Mouse (Mus musculus) heart, adult 2 months (tissue): ENCODE measurements at regions not wholly inside any gene's neighbourhood (a gene's known extent, or its start where the extent isn't known, plus 50 kb on each side); places are given as distances from the start of the nearest gene placed in this dataset.

ENCODE experiments used
- DNase-seq, 2 experiments: peaks; one replicate each; pipeline ENCODE4 v3.0.0; 2021
- H3K27ac ChIP-seq: fragments of 200-600 bp; 2 replicates; pipeline ENCODE4 v1.8.1; 2022
- H3K27me3 ChIP-seq: fragments of 200-500 bp; 2 replicates; pipeline ENCODE4 v1.6.1; 2012; ENCODE audit warnings: mild to moderate bottlenecking, low read length, inconsistent platforms, mixed read lengths; ENCODE audit not compliant: control insufficient read depth, insufficient read depth
- H3K36me3 ChIP-seq: fragments of 200-500 bp; 2 replicates; pipeline ENCODE4 v1.6.1; 2012; ENCODE audit warnings: low read length, inconsistent platforms; ENCODE audit not compliant: control insufficient read depth, insufficient read depth
- H3K4me1 ChIP-seq: fragments of 200-500 bp; 2 replicates; pipeline ENCODE4 v1.6.1; 2011; ENCODE audit warnings: low read length; ENCODE audit not compliant: control insufficient read depth, insufficient read depth
- H3K4me3 ChIP-seq: fragments of 200-600 bp; 2 replicates; pipeline ENCODE4 v1.8.1; 2022
- H3K79me2 ChIP-seq: fragments of 200-500 bp; replicated peaks from 2 replicates; pipeline ENCODE4 v1.6.1; 2012; ENCODE audit warnings: mild to moderate bottlenecking, inconsistent platforms, low read length, moderate library complexity, mixed read lengths; ENCODE audit not compliant: control insufficient read depth, insufficient read depth
- H3K9ac ChIP-seq: fragments of 200-500 bp; 2 replicates; pipeline ENCODE4 v1.6.1; 2012; ENCODE audit warnings: low read depth, mild to moderate bottlenecking, control low read depth, inconsistent platforms, low read length, mixed read lengths
- CTCF ChIP-seq: fragments of 200-600 bp; IDR thresholded peaks from 2 replicates; pipeline ENCODE4 v1.8.1; 2022; ENCODE audit warnings: antibody characterized with exemption, mild to moderate bottlenecking, moderate library complexity
- EP300 ChIP-seq: fragments of 200-500 bp; IDR thresholded peaks from 2 replicates; pipeline ENCODE4 v1.6.1; 2011; ENCODE audit warnings: low read depth, low read length, control low read depth; ENCODE audit not compliant: insufficient read depth
- POLR2A ChIP-seq: fragments of 200-500 bp; IDR thresholded peaks from 2 replicates; pipeline ENCODE4 v1.6.1; 2011; ENCODE audit warnings: mild to moderate bottlenecking, low read depth, low read length, control low read depth; ENCODE audit not compliant: insufficient read depth
- WGBS: fragments of 180-500 bp; shearing (Covaris S2); methylation state at CpG from one replicate; pipeline ENCODE4 v1.1.7; 2018; 5-methylcytosine and 5-hydroxymethylcytosine counted together
- intact Hi-C: fragments of 180-260 bp; cut with DNase I; formaldehyde crosslinking; loops from one replicate; pipeline ENCODE4 v1.15.1; 2025

GRCm38 (mm10) chr14:99381262-99382017, 82.9 kb downstream of the Klf5 start:
- Histone ChIP-seq H3K27ac (no peak overlapping the region), H3K36me3 (no peaks in the 10 kb centered on the region), H3K9ac (no peak overlapping the region), H3K4me3 (no peak overlapping the region), H3K79me2 (no peaks in the 10 kb centered on the region), H3K4me1 (no peaks in the 10 kb centered on the region), H3K27me3 (no peaks in the 10 kb centered on the region)
- intact Hi-C loops, result no loop called here
- 56% methylated on average over 10 of the region's 10 CpGs for WGBS
- TF ChIP-seq POLR2A, result no peak
- TF ChIP-seq CTCF, result no peak
- no peak for TF ChIP-seq EP300
- no peak for DNase-seq

GRCm38 (mm10) chr14:99382051-99382450, 83.6 kb downstream of the Klf5 start:
- DNase-seq, result no peak
- intact Hi-C loops, result no loop called here
- WGBS, result 72% methylated on average over 5 of the region's 5 CpGs
- Histone ChIP-seq H3K79me2 (no peaks in the 10 kb centered on the region), H3K27me3 (no peaks in the 10 kb centered on the region), H3K9ac (no peak overlapping the region), H3K36me3 (no peaks in the 10 kb centered on the region), H3K4me1 (no peaks in the 10 kb centered on the region), H3K4me3 (no peak overlapping the region), H3K27ac (no peak overlapping the region)
- TF ChIP-seq CTCF (no peak), EP300 (no peak), POLR2A (no peak)

DNA sequence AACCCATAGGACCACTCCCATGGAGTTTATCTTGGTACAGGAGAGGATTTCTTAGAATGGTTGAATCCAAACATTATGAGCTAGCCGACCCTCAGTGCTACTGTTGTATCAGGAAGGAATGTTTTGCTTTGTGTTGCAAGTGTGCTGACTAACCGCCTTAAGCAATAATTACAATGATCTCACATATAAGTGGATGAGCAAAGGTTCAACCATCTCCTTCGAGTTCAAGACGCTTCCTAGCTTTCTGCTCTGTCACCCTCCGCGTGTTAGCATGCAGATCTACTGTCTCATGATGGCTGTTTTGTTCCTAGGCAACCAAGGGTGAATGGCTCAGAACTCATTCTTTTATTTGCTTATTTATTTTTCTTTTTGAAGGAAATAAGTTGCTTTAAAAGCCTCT, 84.7 kb downstream of the Klf5 start:
- intact Hi-C loops, result no loop called here
- H3K4me1 ChIP-seq, result no peaks in the 10 kb centered on the region
- 85% methylated on average over 6 of the region's 6 CpGs for WGBS

DNA sequence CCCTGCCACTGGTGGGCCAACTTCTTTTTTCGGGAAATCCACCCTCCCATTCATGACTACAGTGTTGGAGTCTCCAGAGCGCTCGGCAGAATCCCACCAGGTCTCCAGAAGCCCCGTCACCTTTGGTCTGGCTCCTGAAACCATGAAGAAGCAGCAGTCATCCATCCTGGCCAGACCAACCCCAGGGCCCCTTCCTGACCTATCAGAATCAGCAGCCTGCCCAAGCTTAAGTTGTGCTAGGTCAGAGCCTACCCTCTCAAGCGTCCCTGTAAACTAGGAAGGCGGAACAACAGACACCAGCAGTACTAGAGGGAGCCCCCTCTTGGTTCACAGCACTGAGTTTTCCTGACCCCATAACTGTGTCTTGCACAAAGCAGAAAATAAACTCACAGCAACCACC, 89.1 kb downstream of the Klf5 start:
- intact Hi-C loops, result no loop called here
- WGBS, result 90% methylated on average over 6 of the region's 6 CpGs
- Histone ChIP-seq H3K9ac (no peak overlapping the region), H3K27me3 (no peaks in the 10 kb centered on the region), H3K27ac (no peak overlapping the region), H3K4me3 (no peak overlapping the region), H3K36me3 (no peaks in the 10 kb centered on the region), H3K79me2 (no peaks in the 10 kb centered on the region), H3K4me1 (no peaks in the 10 kb centered on the region)
- TF ChIP-seq EP300, result no peak
- no peak for TF ChIP-seq CTCF
- TF ChIP-seq POLR2A, result no peak
- DNase-seq, result no peak

More for the DNA sequence above, 84.7 kb downstream of the Klf5 start:
- DNase-seq, result no peak
- no peaks in the 10 kb centered on the region for H3K27me3 ChIP-seq
- H3K36me3 ChIP-seq, result no peaks in the 10 kb centered on the region
- no peak overlapping the region for H3K4me3 ChIP-seq
- H3K79me2 ChIP-seq, result no peaks in the 10 kb centered on the region
- TF ChIP-seq POLR2A (no peak), EP300 (no peak), CTCF (no peak)
- H3K27ac ChIP-seq, result no peak overlapping the region
- H3K9ac ChIP-seq, result no peak overlapping the region

- Histone ChIP-seq H3K4me1 (no peaks in the 10 kb centered on the region), H3K4me3 (no peak overlapping the region), H3K27ac (no peak overlapping the region), H3K9ac (no peak overlapping the region), H3K27me3 (no peaks in the 10 kb centered on the region), H3K36me3 (no peaks in the 10 kb centered on the region), H3K79me2 (no peaks in the 10 kb centered on the region)
- DNase-seq, result no peak
- intact Hi-C loops, result no loop called here
- 89% methylated on average over 5 of the region's 5 CpGs for WGBS
- TF ChIP-seq CTCF (no peak), POLR2A (no peak), EP300 (no peak)
Observed at GRCm38 (mm10) chr14:99389306-99389705, 90.8 kb downstream of the Klf5 start.

DNA sequence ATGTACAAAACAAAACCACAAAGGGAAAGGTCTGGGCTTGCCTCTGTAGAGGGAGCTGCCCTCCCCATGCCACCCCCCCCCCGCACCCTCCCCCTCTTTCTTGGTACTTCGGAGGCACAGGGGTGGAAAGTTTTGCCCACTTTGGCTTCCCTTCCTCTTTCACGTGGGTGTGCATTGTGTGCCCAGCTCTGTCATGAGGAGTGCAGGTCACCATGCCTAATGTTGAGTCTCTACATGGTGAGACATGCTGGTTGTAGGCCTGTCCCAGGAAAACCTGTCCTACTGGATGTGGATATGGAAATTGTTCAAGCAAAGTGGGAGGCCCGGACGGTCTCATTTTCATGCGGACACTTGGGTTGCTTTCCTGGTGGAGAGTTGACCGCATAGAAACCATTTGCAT, 93.2 kb downstream of the Klf5 start:
- H3K4me1 ChIP-seq, result no peaks in the 10 kb centered on the region
- no peaks in the 10 kb centered on the region for H3K79me2 ChIP-seq
- DNase-seq, result no peak
- no peak for TF ChIP-seq EP300
- H3K4me3 ChIP-seq, result no peak overlapping the region
- H3K27ac ChIP-seq, result no peak overlapping the region
- H3K27me3 ChIP-seq, result no peaks in the 10 kb centered on the region
- no peaks in the 10 kb centered on the region for H3K36me3 ChIP-seq
- intact Hi-C loops, result no loop called here
- 85% methylated on average over 7 of the region's 7 CpGs for WGBS
- H3K9ac ChIP-seq, result no peak overlapping the region
